Mouse (Mus musculus): ENCODE data around the gene Fgf16. TPM values are rescaled to one million over a fixed set of nuclear protein-coding genes. Genes with fewer than 3 reads are reported as not detected.

Fgf16 gene
- polyA plus RNA-seq, 1 experiment from 2014 or later: not detected

DNA sequence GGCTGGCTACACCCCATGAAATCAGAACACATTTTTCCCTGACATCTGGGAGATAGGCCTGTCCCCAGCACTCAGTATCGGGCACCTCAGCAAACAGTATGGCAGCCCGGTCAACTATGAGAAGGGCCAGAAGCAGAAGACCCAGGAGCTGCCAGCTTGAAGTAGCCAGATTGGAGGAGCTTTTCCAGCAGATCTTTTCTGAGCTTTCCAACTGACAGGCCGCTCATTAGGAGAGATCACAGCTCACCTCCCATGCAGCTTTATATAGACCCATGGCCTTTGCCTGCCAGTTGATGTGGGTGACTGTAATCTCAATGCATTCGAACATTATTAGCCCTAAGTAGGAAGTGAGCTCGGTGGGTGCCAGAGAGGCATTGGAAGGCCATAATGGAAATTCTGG lies 9.2 kb downstream of the Fgf16 start:
- no peaks in the 10 kb centered on the region for H3K36me3 ChIP-seq
- H3K4me3 ChIP-seq: no peak overlapping the region
- no peaks in the 10 kb centered on the region for H3K4me1 ChIP-seq
- DNase-seq (ENCODE audit: low spot score): no peak
- H3K27ac ChIP-seq (replicated peaks): no peak overlapping the region
- 82% methylated on average over 5 of the region's 5 CpGs for WGBS
- H3K27me3 ChIP-seq (ENCODE audit: low read depth, poor library complexity, severe bottlenecking): peaks cover 79% of the 10 kb centered on the region
- H3K9me3 ChIP-seq (replicated peaks): no peaks in the 10 kb centered on the region

DNA sequence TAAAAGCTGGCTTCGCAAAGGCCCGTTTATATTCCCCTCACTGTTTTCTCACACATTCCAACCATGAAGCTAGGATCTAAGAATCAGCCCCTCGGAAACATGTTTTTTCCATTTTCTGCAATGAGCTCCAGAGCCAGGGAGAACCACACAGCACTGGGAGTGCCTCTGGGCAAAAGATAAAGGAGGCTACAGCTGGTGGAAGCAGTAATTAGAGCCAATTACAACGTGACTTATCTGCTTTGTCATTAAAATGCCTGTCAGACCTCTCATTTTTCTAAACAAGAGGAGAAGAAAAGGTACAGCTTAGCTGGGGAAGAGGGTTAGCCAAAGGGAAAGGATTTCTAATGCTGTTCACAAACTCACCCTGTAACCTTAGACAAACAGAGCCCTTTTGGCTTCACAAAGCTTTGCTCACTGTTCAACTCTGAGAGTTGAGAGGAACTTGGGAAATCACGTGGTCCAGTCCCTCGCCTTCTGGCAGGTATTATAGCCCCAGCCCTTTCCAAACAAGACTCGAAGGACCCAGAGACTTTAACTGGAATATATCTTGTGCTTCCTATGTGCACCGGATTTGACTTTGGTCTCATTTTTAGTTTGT lies 30.8 kb downstream of the Fgf16 start:
- Histone ChIP-seq H3K4me1 (no peaks in the 10 kb centered on the region), H3K36me3 (peaks cover 16% of the 10 kb centered on the region), H3K9me3 (replicated peaks) (no peaks in the 10 kb centered on the region), H3K27me3 (ENCODE audit: low read depth, poor library complexity, severe bottlenecking) (peaks cover 80% of the 10 kb centered on the region), H3K4me3 (no peak overlapping the region), H3K27ac (replicated peaks) (no peak overlapping the region)
- DNase-seq (ENCODE audit: low spot score): no peak
- 65% methylated on average over 8 of the region's 8 CpGs for WGBS

DNA sequence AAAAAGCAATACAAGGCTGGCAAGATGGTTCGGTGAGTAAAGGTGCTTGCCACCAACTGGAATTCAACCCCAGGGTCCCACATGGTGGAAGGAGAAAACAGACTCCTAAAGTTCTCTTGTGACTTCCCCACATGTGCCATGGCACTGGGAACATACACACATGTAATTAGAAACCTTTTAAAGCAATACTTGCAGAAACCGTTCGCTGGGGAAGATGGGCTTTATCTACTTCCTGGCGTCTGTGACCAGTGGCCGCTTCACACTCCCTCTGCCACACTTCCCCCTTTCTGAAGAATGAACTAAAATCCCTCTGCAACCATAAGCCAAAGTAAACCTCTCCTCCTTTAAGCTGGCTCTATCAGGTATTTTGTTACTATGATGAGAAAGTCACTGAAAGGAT lies 60.4 kb downstream of the Fgf16 start:
- DNase-seq (ENCODE audit: low spot score): no peak
- Histone ChIP-seq H3K4me3 (no peak overlapping the region), H3K27ac (replicated peaks) (no peak overlapping the region), H3K4me1 (no peaks in the 10 kb centered on the region), H3K36me3 (peaks cover 64% of the 10 kb centered on the region), H3K9me3 (replicated peaks) (no peaks in the 10 kb centered on the region), H3K27me3 (ENCODE audit: low read depth, poor library complexity, severe bottlenecking) (peaks cover 61% of the 10 kb centered on the region)
- WGBS: 94% methylated on average over 5 of the region's 5 CpGs

Other genes with a start within 250 kb of the Fgf16 start
- gene Atrx, start 165.1 kb downstream of the Fgf16 start, polyA plus RNA-seq (2016; fragmentation: Nextera tagmentation; extraction: Ambion mirVana): 168 and 179 TPM in 2 replicates
- gene Magt1, start 247.6 kb downstream of the Fgf16 start, polyA plus RNA-seq (2016; fragmentation: Nextera tagmentation; extraction: Ambion mirVana): 43.9 and 47.3 TPM in 2 replicates